Mouse (Mus musculus): ENCODE results near the gene Usp12. TPM values are rescaled to one million over a fixed set of nuclear protein-coding genes. Genes with fewer than 3 reads are reported as not detected.

Usp12 gene
- polyA plus RNA-seq, 1 experiment from 2014 or later = 9.6 TPM

DNA sequence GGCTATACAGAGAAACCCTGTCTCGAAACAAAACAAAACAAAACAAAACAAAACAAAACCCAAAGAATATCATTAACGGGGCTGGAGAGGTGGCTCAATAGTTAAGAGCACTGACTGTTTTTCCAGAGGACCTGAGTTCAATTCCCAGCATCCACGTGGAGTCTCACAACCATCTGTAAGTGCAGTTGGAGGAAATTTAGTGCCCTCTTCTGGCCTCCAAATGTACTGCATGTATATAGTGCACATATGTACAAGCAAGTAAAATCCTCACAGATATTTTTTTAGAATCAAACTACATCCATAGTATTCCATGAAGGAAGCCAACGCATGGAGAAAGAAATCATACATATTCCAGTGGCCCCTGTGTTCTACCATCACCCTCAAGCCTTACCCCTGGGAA is 18.6 kb upstream of the Usp12 start:
- ATAC-seq (no peak), DNase-seq (ENCODE audit: low spot score) (no peak)
- Histone ChIP-seq H3K27ac (ENCODE audit: low read depth, low read length) (no peak overlapping the region), H3K9ac (ENCODE audit: low read length) (no peak overlapping the region), H3K4me1 (ENCODE audit: control insufficient read depth, insufficient read depth, low read length) (no peaks in the 10 kb centered on the region), H3K4me3 (ENCODE audit: low read depth, low read length) (no peak overlapping the region), H3K4me2 (ENCODE audit: low read length) (no peak overlapping the region), H3K36me3 (ENCODE audit: control insufficient read depth, insufficient read depth, low read length) (no peaks in the 10 kb centered on the region), H3K27me3 (replicated peaks; ENCODE audit: control insufficient read depth, insufficient read depth, low read length) (no peaks in the 10 kb centered on the region), H3K9me3 (replicated peaks; ENCODE audit: control insufficient read depth, low read length) (no peaks in the 10 kb centered on the region)
- WGBS = 88% methylated on average over 4 of the region's 4 CpGs

DNA sequence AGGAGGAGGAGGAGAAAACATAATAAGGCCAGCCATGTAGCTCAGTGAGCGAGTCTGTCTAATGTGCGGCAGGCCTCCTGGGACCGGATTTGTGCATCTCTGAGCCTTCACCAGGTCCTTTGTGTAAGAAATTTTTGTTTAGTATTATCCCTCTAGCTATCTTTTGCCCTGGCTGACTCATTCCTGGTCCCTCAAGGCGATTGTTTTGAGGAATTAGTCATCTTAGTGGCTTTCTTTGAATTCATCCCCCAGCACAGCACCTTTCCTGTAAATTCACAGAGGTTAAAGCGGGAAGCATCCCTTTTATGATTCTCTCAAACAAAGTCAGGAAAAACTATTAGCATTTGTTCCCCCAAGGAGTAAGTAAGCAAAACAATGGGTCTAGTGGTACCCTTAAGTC is 18.1 kb upstream of the Usp12 start:
- WGBS = 84% methylated on average over 5 of the region's 5 CpGs
- no peaks in the 10 kb centered on the region for H3K27me3 ChIP-seq (replicated peaks; ENCODE audit: control insufficient read depth, insufficient read depth, low read length)
- H3K9me3 ChIP-seq (replicated peaks; ENCODE audit: control insufficient read depth, low read length) = no peaks in the 10 kb centered on the region
- DNase-seq (ENCODE audit: low spot score) (no peak), ATAC-seq (no peak)
- H3K4me2 ChIP-seq (ENCODE audit: low read length) = no peak overlapping the region
- H3K4me1 ChIP-seq (ENCODE audit: control insufficient read depth, insufficient read depth, low read length) = no peaks in the 10 kb centered on the region
- no peaks in the 10 kb centered on the region for H3K36me3 ChIP-seq (ENCODE audit: control insufficient read depth, insufficient read depth, low read length)
- no peak overlapping the region for H3K27ac ChIP-seq (ENCODE audit: low read depth, low read length)
- H3K4me3 ChIP-seq (ENCODE audit: low read depth, low read length) = no peak overlapping the region
- no peak overlapping the region for H3K9ac ChIP-seq (ENCODE audit: low read length)

GRCm38 (mm10) chr5:146809951-146810350 is 15.1 kb upstream of the Usp12 start:
- Histone ChIP-seq H3K36me3 (ENCODE audit: control insufficient read depth, insufficient read depth, low read length) (no peaks in the 10 kb centered on the region), H3K4me1 (ENCODE audit: control insufficient read depth, insufficient read depth, low read length) (no peaks in the 10 kb centered on the region), H3K9ac (ENCODE audit: low read length) (no peak overlapping the region), H3K27me3 (replicated peaks; ENCODE audit: control insufficient read depth, insufficient read depth, low read length) (no peaks in the 10 kb centered on the region), H3K27ac (ENCODE audit: low read depth, low read length) (no peak overlapping the region), H3K4me2 (ENCODE audit: low read length) (no peak overlapping the region), H3K9me3 (replicated peaks; ENCODE audit: control insufficient read depth, low read length) (no peaks in the 10 kb centered on the region), H3K4me3 (ENCODE audit: low read depth, low read length) (no peak overlapping the region)
- DNase-seq (ENCODE audit: low spot score) (no peak), ATAC-seq (no peak)
- 79% methylated on average over 5 of the region's 5 CpGs for WGBS

DNA sequence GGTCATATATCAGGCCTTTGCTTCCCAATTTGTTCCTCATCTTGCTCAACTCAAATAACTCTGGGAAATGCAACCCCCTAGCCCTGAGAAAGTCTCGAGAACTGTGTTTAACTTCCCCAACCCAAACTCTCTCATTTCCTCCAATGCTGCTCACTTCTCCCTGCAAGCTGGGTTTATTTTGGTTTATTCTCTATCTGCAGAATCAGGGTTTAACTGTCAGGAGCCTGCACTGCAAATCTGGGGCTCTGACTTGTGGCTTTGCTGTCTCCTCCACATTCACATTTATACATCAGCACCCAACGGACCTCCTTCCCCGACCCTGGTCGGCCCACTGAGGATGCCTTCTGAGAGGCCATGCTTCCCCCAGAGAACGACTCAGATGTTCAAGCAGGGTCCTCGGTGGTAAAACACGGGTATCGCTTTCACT is 11.2 kb upstream of the Usp12 start:
- Histone ChIP-seq H3K9me3 (replicated peaks; ENCODE audit: control insufficient read depth, low read length) (peaks cover 3% of the 10 kb centered on the region; the same call in 1 of the 2 replicates), H3K4me3 (ENCODE audit: low read depth, low read length) (no peak overlapping the region), H3K4me2 (ENCODE audit: low read length) (no peak overlapping the region), H3K36me3 (ENCODE audit: control insufficient read depth, insufficient read depth, low read length) (no peaks in the 10 kb centered on the region), H3K4me1 (ENCODE audit: control insufficient read depth, insufficient read depth, low read length) (no peaks in the 10 kb centered on the region), H3K27me3 (replicated peaks; ENCODE audit: control insufficient read depth, insufficient read depth, low read length) (no peaks in the 10 kb centered on the region), H3K27ac (ENCODE audit: low read depth, low read length) (no peak overlapping the region), H3K9ac (ENCODE audit: low read length) (no peak overlapping the region)
- no peak for DNase-seq (ENCODE audit: low spot score)
- 83% methylated on average over 8 of the region's 8 CpGs for WGBS
- no peak for ATAC-seq

DNA sequence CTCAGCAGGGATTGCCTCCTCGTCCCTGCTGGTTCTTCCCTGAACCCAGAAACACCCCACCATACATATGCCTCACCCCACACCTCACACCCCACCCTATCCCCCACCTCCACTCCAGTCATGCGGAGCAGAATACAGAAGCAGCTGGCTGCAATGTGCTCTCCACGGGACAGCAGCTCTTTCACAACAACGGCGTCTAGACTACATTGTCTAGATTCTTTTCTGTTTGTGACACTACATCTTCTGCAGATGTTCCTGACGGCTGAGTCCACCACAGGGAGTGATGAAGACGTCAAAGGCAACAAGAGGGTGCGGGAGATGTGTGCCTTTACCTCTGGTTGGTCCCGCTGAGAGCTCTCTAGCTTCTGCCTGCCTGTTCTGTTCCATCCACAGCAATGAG is 3.2 kb upstream of the Usp12 start:
- Histone ChIP-seq H3K4me1 (ENCODE audit: control insufficient read depth, insufficient read depth, low read length) (peaks cover 5% of the 10 kb centered on the region; the same call in 1 of the 2 replicates), H3K4me2 (ENCODE audit: low read length) (no peak overlapping the region), H3K27me3 (replicated peaks; ENCODE audit: control insufficient read depth, insufficient read depth, low read length) (no peaks in the 10 kb centered on the region), H3K9me3 (replicated peaks; ENCODE audit: control insufficient read depth, low read length) (peaks cover 3% of the 10 kb centered on the region; the same call in 1 of the 2 replicates), H3K4me3 (ENCODE audit: low read depth, low read length) (no peak overlapping the region), H3K36me3 (ENCODE audit: control insufficient read depth, insufficient read depth, low read length) (no peaks in the 10 kb centered on the region), H3K27ac (ENCODE audit: low read depth, low read length) (no peak overlapping the region), H3K9ac (ENCODE audit: low read length) (no peak overlapping the region)
- DNase-seq (ENCODE audit: low spot score) (no peak), ATAC-seq (no peak)
- WGBS = 69% methylated on average over 9 of the region's 9 CpGs

GRCm38 (mm10) chr5:146795728-146796127 is 922 bp upstream of the Usp12 start:
- WGBS = 67% methylated on average over 13 of the region's 13 CpGs
- ATAC-seq (no peak), DNase-seq (ENCODE audit: low spot score) (no peak)
- H3K36me3 ChIP-seq (ENCODE audit: control insufficient read depth, insufficient read depth, low read length) = no peaks in the 10 kb centered on the region
- no peaks in the 10 kb centered on the region for H3K27me3 ChIP-seq (replicated peaks; ENCODE audit: control insufficient read depth, insufficient read depth, low read length)
- no peak overlapping the region for H3K9ac ChIP-seq (ENCODE audit: low read length)
- no peak overlapping the region for H3K4me3 ChIP-seq (ENCODE audit: low read depth, low read length)
- no peak overlapping the region for H3K27ac ChIP-seq (ENCODE audit: low read depth, low read length)
- H3K4me2 ChIP-seq (ENCODE audit: low read length) = no peak overlapping the region
- peaks cover 13% of the 10 kb centered on the region; the same call in 1 of the 2 replicates for H3K4me1 ChIP-seq (ENCODE audit: control insufficient read depth, insufficient read depth, low read length)
- no peaks in the 10 kb centered on the region for H3K9me3 ChIP-seq (replicated peaks; ENCODE audit: control insufficient read depth, low read length)

- Histone ChIP-seq H3K4me1 (ENCODE audit: control insufficient read depth, insufficient read depth, low read length) (peaks cover 13% of the 10 kb centered on the region; the same call in 1 of the 2 replicates), H3K27me3 (replicated peaks; ENCODE audit: control insufficient read depth, insufficient read depth, low read length) (no peaks in the 10 kb centered on the region), H3K27ac (ENCODE audit: low read depth, low read length) (peak overlapping the region; percentile 87), H3K36me3 (ENCODE audit: control insufficient read depth, insufficient read depth, low read length) (no peaks in the 10 kb centered on the region), H3K9ac (ENCODE audit: low read length) (peak overlapping the region; percentile 94), H3K9me3 (replicated peaks; ENCODE audit: control insufficient read depth, low read length) (no peaks in the 10 kb centered on the region), H3K4me2 (ENCODE audit: low read length) (peak overlapping the region; percentile 79), H3K4me3 (ENCODE audit: low read depth, low read length) (peak overlapping the region; percentile 94)
- peak; percentile 61 for ATAC-seq
- DNase-seq (ENCODE audit: low spot score) = no peak
- under 1% methylated on average over 60 of the region's 83 CpGs for WGBS
These were observed 538 bp downstream of the Usp12 start for GRCm38 (mm10) chr5:146794084-146794852.

DNA sequence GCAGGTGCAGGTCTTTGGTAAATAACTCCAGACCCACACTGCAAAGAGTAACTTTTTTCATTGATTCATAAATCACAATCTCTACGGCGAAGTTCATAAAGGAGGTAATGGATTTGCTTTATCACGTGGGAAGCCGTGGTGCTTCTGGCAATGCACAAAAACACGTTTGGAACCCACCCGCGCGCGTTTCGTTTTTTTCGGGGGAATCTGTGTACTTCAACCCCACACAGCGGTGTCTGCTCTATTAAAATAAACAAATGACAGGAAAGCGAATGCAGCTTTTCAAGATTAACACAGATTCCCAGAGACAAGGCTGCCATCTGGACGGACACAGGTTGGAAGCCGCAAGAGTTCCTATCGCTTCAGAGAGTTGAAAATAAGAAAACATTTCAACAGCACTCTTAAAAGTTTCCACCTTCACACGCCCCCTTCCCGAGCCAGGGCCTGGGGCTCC is 1.1 kb downstream of the Usp12 start:
- Histone ChIP-seq H3K27me3 (replicated peaks; ENCODE audit: control insufficient read depth, insufficient read depth, low read length) (no peaks in the 10 kb centered on the region), H3K36me3 (ENCODE audit: control insufficient read depth, insufficient read depth, low read length) (no peaks in the 10 kb centered on the region), H3K4me1 (ENCODE audit: control insufficient read depth, insufficient read depth, low read length) (peaks cover 13% of the 10 kb centered on the region; the same call in 1 of the 2 replicates), H3K4me3 (ENCODE audit: low read depth, low read length) (peak overlapping the region; percentile 94), H3K9me3 (replicated peaks; ENCODE audit: control insufficient read depth, low read length) (no peaks in the 10 kb centered on the region), H3K9ac (ENCODE audit: low read length) (peak overlapping the region; percentile 94), H3K4me2 (ENCODE audit: low read length) (peak overlapping the region; percentile 79), H3K27ac (ENCODE audit: low read depth, low read length) (no peak overlapping the region)
- ATAC-seq = no peak
- WGBS = 10% methylated on average over 18 of the region's 18 CpGs
- DNase-seq (ENCODE audit: low spot score) = peak; percentile 31

DNA sequence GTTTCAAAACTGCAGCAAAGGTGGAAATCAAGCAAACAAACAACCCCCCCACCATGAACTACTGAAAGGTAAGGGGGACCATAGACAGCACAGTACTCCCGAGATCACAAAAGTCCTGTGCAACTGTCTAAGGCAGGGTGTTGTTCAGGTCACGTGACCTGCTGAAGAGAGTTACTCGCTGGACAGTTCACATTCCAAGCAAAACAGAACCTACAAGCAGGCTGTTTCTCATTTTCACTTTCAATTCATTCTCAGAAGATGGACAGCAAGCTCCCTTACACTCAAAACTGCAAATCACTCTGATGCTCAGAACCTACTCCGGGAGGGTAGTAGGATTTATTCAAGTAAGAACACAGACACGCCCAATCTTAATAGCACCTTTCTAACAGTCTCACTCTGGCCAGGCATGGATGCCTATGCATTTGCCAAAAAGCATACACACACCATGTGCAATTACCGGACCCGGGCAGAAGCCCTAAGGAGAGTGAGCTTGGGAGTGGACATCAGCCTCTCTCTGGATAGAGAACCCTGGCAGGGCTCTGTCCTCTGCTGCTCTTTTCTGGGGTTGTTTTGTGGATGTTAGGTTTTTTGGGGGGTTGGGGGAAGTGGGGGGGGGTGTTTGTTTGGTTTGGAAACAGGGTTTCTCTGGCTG is 2.5 kb downstream of the Usp12 start:
- Histone ChIP-seq H3K4me3 (ENCODE audit: low read depth, low read length) (no peak overlapping the region), H3K4me2 (ENCODE audit: low read length) (no peak overlapping the region), H3K36me3 (ENCODE audit: control insufficient read depth, insufficient read depth, low read length) (no peaks in the 10 kb centered on the region), H3K4me1 (ENCODE audit: control insufficient read depth, insufficient read depth, low read length) (peaks cover 13% of the 10 kb centered on the region; the same call in 1 of the 2 replicates), H3K27ac (ENCODE audit: low read depth, low read length) (no peak overlapping the region), H3K9me3 (replicated peaks; ENCODE audit: control insufficient read depth, low read length) (no peaks in the 10 kb centered on the region), H3K9ac (ENCODE audit: low read length) (no peak overlapping the region), H3K27me3 (replicated peaks; ENCODE audit: control insufficient read depth, insufficient read depth, low read length) (no peaks in the 10 kb centered on the region)
- ATAC-seq = no peak
- no peak for DNase-seq (ENCODE audit: low spot score)
- WGBS = 86% methylated on average over 7 of the region's 7 CpGs

Data from forebrain, embryonic 14.5 days (tissue).